Mouse (Mus musculus) cerebellum, postnatal 10 days (tissue): ENCODE data around the gene Blnk.

Source experiments
- DNase-seq, 2 experiments: peaks; one replicate each; pipeline ENCODE4 v3.0.0; 2021; ENCODE audit warnings: mixed read lengths in 2 of 2

Gene Blnk

GRCm38 (mm10) chr19:40962988-40963387, 31.3 kb downstream of the Blnk start:
- DNase-seq = peak; percentile 62 to 68

GRCm38 (mm10) chr19:40958981-40959380, 35.4 kb downstream of the Blnk start:
- no peak for DNase-seq

DNA sequence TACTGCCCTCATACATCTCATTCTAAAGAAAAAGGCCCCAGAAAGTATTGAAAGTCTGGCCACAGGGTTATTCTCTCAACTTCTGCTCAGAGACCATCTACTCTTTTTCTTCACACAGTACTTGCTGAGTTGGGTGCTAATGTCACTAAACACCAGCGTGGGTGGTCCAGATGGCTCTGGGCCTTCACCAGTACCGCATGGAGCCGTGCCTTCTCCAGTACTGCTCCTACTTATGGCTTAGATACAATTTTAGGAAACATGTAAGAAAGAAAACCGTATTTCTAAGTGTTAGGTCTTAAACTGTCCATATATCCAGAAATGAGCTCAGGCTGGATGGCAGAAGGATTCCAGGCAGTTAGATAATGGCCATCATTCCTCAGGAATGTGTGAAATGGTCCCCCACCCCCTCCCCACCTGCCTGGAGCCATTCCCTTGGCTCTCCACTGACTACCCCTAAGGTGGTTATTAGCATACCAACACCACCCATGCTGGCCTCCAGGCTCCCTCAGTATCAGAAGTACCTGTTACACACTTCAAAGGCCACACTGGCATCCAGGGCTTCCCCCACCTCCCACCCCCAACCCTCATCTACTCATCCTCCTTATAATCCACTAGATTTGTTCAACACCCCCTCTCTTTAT, 47.3 kb downstream of the Blnk start:
- DNase-seq = no peak

GRCm38 (mm10) chr19:40943552-40943951, 50.8 kb downstream of the Blnk start:
- DNase-seq = peak in 1 of 2 experiments; percentile 21

DNA sequence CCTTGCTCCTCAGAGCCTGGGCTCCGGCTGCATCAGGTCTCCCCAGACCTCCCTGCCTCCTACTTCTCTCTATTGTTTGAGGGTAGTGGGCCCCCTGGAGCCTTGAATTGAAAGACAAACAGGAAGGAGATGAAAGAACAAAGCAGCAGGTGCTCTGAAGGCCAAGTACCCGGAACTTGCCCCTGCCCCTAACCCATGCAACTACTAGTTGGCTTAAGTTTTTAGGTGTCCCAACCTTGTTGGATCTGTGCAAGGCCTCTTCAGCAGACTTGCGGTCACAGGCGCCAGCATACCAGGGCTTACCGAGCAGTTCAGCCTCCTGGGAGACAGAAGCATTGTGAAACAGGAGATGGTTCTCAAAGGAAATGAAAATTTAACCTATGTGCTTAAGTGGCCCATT, 58.3 kb downstream of the Blnk start:
- no peak for DNase-seq

DNA sequence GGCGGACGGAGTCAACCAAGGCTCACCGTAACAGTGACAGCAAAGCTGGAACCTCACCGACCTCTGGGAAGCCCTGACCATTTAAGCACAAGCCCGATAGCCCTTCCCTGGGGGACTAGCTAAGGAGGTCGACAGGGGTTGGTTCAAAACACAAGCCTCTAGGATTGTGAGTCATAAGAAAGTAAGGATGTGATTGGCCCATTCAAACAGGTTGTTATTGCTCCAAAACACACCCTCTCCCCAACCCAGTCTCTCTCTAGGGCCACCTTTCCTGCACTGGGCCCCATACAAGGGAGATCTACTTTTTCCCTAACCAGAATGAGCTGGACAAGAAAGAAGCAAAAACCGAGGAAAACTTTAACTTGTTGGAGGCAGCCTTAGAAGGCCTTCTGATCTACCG, 59.0 kb downstream of the Blnk start:
- DNase-seq = no peak

DNA sequence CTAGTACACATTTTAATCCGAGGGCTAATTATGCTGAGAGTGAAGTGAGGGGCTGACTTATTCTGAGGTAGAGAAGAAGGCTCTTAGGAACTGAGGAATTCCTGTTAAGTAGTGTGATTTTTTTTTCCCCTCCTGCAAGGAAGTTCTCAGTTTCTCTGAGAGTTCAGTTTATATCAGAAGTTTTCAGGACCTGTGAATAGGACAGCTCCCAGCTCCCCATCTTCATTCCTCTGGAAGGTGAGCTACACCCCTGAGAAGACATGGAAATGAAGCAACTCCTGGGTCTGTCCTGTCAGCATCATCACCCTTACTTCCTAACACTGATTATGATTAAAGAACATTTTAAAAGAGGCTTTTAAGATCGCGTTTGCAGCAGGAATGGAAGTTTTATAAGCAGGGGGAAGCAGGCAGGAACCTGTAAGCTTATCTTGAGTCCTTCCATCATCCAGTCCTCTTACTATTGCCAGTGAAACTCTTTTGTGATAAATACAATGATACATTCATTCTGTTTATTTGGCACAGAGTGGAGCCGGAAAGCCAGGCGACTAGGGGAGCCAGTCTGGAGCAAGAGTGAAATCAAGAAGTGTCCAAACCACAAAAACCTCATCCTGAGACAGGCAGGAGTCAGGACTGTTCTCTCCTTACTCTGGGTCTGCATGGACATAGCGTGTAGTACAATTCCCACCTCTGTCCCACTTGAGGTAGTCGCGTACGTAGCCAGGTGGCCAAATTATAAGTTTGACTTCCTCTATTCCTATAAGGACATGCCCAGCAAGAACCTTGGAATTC, 62.6 kb downstream of the Blnk start:
- DNase-seq = no peak

GRCm38 (mm10) chr19:40895393-40895703, 99.0 kb downstream of the Blnk start:
- DNase-seq = no peak

DNA sequence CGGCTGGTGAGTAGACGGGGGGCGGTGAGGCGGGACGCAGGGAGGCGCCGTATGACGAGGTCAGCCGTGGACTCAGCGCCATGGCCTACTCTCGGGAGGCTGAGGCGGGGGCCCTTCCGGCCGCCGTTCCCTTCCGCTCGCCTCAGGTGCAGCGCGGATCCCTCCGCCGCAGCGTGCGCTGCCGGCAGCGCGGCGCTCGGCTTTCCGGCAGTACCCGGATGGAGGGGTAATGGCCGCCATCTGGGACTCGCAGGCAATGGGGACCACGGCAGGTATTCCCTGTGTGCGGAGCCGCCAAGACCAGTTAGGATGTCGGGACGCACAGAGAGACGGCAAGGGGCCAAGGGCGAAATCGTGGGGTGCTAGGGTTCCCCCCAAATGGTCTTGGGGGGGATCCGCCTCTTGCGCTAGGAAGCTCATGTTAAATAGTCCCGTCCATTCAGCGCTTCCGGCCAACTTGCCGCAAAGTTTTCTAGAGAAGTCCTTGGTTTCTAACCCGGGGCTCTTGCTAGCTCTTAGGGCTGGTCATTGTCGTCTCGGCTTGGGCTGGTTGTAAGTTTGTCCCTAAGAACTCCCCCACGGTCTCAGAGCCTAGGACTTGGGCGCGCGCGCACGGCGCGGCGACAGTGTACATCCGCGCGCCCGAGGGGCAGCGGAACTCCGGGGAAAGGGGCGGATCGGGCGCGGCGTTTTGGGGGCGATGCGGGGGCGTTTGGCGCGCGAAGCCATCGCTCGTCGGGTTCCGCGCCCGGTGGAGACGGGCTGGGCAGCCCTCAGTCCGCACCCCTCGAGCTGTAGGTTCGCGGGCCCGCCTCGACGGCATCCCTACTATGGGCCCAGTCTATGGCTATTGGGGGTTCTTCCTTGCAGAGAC, 99.6 kb downstream of the Blnk start, which contains the start of gene Zfp518a:
Gene Zfp518a, plus strand, starts transcription at position 187 of the 874 bp plus-strand sequence.
- peak; percentile 95 to 96 for DNase-seq

DNA sequence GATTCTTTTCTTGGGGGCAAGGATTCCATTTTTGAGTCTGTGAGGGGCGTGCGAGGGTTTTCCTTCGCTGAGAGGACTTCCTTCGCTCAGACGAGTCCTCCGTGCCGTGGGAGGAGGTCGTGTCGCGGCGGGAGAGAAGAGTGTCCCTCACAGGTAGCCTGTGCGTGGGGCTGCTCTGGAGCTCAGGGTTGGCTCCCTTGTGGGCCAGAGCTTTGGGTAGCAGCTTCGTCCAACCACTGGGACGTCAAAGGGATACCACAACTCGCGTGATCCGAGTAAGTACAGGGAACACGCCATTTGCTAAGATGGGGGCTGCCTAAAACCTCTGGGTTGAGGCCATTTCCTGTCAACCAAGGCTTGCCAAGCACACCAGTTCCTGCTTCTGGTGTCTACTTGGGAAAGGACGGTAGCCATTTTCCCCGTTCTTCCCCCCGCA, 100.2 kb downstream of the Blnk start:
- DNase-seq = no peak

DNA sequence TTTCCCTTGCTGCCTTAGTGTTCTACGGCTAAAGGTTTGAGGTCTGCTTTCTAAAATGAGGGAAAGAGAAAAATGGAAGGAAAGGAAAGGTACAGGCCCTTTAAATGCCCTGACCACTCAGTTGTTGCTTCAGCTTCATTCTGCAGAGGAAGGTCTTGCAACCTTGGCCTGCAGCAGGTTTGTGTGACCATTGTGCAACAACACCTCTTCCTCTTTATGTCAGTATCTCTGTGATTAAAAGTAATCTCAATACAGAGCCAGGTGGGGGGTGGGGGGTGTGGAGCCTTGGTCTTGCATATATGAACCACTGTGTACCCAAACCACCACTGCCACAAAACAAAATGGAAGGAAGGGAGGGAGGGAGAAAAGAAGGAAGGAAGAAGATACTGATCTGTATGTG, 105.4 kb downstream of the Blnk start:
- DNase-seq = no peak

DNA sequence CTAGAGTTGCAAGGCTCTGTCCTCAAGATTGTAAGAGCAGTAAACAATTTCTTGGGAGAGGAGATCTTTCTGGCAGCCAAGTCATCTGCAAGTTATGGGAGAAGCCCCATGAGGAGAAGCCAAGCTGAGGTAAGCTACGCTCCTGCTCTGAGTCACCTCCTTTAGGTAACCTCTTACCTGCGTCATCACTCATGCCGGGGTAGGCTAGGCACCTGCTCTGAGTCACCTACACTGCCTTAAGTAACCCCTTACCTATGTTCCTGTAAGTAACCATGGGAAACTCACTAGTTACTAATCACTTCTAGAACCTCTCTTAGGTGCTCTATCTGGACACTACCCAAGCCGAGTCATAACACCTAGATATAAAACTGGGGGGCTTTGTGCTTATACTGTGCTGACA, 112.6 kb downstream of the Blnk start:
- DNase-seq = no peak
